Mouse (Mus musculus): ENCODE results near the gene Birc3. TPM values are rescaled to one million over a fixed set of nuclear protein-coding genes. Genes with fewer than 3 reads are reported as not detected.

The Birc3 gene
- total RNA-seq, 2 experiments from 2014 or later, result 2.2 to 2.4 TPM

DNA sequence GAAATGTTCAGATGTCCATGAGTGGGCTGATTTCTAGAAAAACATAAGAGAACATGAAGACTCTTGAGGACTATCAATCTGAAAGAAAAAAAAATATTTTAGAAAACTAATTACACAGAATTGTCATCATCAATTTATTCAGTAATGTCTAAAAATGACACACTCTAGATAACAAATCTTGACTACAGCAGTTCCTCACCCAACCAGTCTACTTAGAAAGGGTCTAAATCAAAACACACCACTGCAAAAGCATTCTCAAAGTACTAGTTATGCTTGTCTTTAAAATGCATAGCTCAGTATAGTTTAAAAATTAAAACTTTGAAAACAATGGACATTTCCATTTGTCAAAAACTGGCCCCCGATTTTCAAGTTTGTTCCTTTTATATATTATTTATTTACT, 37.7 kb downstream of the Birc3 start:
- intact Hi-C loops (cut with DNase I), result no loop called here
- DNase-seq (ENCODE audit: extremely low spot score in 1 of 2, low spot score in 2 of 2), result no peak

DNA sequence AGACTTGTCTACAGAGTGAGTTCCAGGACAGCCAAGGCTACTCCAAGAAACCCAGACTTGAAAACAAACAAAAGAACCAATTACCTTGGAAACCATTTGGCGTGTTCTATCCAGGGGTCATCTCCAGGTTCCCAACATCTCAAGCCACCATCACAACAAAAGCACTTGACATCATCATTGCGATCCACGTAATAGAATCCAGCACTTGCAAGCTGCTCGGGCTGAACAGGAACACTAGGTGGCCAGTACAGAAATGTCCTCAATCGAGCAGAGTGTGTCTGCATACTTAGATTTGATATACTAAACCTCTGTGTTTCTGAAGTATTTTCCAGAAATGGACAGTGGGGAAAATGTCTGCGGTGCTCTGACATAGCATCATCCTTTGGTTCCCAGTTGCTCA, 39.6 kb downstream of the Birc3 start:
- intact Hi-C loops (cut with DNase I), result no loop called here
- no peak for DNase-seq (ENCODE audit: extremely low spot score in 1 of 2, low spot score in 2 of 2)

DNA sequence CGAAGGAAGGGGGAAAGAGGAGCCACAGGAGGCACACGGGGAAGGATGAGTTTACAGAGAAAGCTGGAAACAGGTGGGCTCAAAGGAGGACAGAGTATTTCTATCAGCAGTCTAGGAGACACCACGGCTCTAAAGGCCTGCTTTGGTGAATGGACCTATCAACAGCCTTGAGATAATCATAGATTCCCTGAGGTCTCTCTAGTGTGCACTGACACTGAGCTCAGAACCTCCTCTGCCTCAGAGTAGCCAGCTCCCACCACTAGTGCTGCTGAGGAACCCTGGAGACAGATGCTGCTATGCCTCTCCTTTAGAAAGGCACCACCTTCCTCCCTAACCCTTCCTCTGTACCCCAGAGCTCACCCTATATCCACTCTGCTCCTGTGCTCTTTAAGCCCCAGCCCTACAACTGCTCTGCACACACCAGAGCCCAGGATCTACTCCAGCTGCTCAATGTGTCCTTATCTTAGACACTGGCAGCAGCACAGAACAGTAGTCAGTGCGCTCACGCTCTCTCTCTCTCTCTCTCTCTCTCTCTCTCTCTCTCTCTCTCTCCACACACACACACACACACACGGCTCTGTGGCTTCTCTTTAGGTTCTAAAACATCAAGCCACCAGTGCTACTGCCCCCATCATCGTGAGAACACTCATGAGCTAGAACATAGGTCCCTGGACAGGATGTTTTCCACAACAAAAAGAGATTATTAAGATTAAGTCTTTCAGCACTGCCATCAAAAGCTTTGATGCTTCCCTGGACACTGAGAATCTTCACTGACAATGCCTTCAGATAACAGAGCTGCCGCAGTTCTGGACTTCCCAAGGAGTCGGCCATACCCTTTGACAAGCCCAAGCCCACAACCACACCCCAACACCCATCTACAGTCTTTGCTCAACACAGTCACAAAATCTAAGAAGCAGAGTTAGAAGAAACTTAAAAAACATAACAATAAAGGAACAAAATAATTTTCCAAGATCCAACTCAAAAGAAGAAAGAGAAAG, 43.2 kb downstream of the Birc3 start:
- DNase-seq (ENCODE audit: extremely low spot score in 1 of 2, low spot score in 2 of 2), result no peak
- intact Hi-C loops (cut with DNase I), result loop anchor here (10.0 kb wide), 1 partner anchor 115 kb away; no protein-coding TSS in a partner anchor

DNA sequence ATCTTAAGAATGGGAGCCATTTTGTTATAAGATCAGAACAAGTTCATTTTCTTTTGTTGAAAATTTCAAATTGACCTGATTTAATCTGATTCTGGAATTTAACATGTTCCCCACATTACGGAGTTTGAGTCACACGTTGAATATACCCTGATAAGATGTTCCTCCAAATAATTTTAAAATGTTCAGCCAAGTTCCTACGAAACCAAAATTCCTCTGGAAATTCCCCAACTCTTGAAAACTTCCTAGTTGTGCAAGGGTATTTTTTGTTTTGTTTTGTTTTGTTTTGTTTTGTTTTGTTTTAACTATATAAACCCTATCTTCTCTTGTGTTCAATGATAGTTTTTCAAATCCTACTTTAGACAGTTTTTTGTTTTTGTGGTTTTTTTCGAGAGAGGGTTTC, 44.3 kb downstream of the Birc3 start:
- intact Hi-C loops (cut with DNase I), result loop anchor here (10.0 kb wide), 1 partner anchor 114 kb away; no protein-coding TSS in a partner anchor
- DNase-seq (ENCODE audit: extremely low spot score in 1 of 2, low spot score in 2 of 2), result no peak

DNA sequence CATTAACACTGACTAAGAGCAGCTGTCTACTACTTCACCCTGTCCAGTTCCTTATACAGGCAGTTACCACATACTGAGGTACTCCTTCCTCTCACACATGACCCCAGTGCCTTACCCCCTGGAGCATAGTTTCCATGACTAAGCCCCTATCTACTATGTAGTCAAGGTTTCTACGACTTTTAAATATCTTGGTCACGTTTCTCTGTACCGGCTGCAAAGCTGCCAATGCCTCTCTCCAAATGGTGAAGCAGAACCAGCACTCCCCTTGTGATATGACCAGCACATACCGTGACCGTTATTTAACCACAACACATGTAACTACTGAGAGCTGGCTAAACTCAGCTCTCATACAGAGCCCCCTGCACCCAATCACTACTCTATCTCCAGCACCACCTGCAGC, 48.1 kb downstream of the Birc3 start:
- intact Hi-C loops (cut with DNase I), result loop anchor here (10.0 kb wide), 1 partner anchor 110 kb away; no protein-coding TSS in a partner anchor
- DNase-seq (ENCODE audit: extremely low spot score in 1 of 2, low spot score in 2 of 2), result no peak

DNA sequence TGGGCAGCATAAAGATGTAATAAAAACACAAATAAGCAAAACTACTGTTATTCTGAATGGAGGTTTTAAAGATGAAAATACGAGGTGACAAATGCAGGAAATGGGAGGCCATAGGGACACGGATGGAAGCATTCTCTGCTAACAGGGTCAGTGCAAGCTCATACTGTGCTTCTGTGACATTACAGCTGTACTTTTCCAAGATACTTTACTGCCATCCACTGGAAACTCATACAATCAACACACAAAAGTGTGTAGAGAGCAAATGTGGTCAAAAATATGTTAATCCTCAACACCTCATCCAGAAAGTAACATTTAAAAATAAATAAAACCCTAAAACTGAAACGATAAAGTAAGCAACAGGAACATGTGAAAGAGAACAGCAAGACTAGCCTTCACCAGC, 50.2 kb downstream of the Birc3 start:
- intact Hi-C loops (cut with DNase I), result loop anchor here (10.0 kb wide), 1 partner anchor 108 kb away; no protein-coding TSS in a partner anchor

GRCm38 (mm10) chr9:7805101-7805506, 67.9 kb downstream of the Birc3 start:
- intact Hi-C loops (cut with DNase I), result no loop called here
- no peak for DNase-seq (ENCODE audit: extremely low spot score in 1 of 2, low spot score in 2 of 2)

More for the DNA sequence above, 50.2 kb downstream of the Birc3 start:
- DNase-seq (ENCODE audit: extremely low spot score in 1 of 2, low spot score in 2 of 2), result no peak

Other genes starting within 250 kb of the Birc3 start
- gene Mmp20, start 245.0 kb downstream of the Birc3 start, total RNA-seq (2021), result not detected
- gene Mmp7, start 181.1 kb downstream of the Birc3 start, total RNA-seq (2021), result not detected
- 1 to 10 TPM; 7.8 to 9.2 TPM for gene Tmem123, start 109.1 kb downstream of the Birc3 start, total RNA-seq (2021)
- gene Birc2, start 36.1 kb downstream of the Birc3 start, total RNA-seq (2021), result 10 to 100 TPM; 28.4 to 28.6 TPM
- gene Yap1, start 131.4 kb upstream of the Birc3 start, total RNA-seq (2021), result 10 to 100 TPM; 13.5 to 13.6 TPM
- 1 to 10 TPM; 5.7 to 6.1 TPM for gene Cfap300, start 169.6 kb upstream of the Birc3 start, total RNA-seq (2021)

All from left cerebral cortex, postnatal 10 days (tissue).